Mouse (Mus musculus) frontal cortex, postnatal 10 days (tissue): ENCODE measurements around the gene Rtn1.

Source experiments
- DNase-seq, 2 experiments: peaks; one replicate each; pipeline ENCODE4 v3.0.0; 2022; ENCODE audit warnings: low spot score in 2 of 2, mixed read lengths in 1 of 2

Gene Rtn1

GRCm38 (mm10) chr12:72374823-72375225, 34.0 kb downstream of the Rtn1 start:
- no peak for DNase-seq

- peak in 1 of 2 experiments; percentile 39 for DNase-seq
These were observed 34.8 kb downstream of the Rtn1 start for GRCm38 (mm10) chr12:72373916-72374615.

GRCm38 (mm10) chr12:72370081-72370480, 38.8 kb downstream of the Rtn1 start:
- no peak for DNase-seq

GRCm38 (mm10) chr12:72366763-72367162, 42.1 kb downstream of the Rtn1 start:
- DNase-seq = no peak

GRCm38 (mm10) chr12:72366104-72366437, 42.8 kb downstream of the Rtn1 start:
- DNase-seq = no peak

- no peak for DNase-seq
These were observed 43.4 kb downstream of the Rtn1 start for GRCm38 (mm10) chr12:72365231-72366103.

- DNase-seq = no peak
These were observed 44.3 kb downstream of the Rtn1 start for GRCm38 (mm10) chr12:72364543-72364942.

- no peak for DNase-seq
These were observed 47.0 kb downstream of the Rtn1 start for GRCm38 (mm10) chr12:72361701-72362354.

GRCm38 (mm10) chr12:72360926-72361615, 47.8 kb downstream of the Rtn1 start:
- no peak for DNase-seq

- no peak for DNase-seq
These were observed 49.0 kb downstream of the Rtn1 start for GRCm38 (mm10) chr12:72359903-72360302.

GRCm38 (mm10) chr12:72357667-72358420, 51.0 kb downstream of the Rtn1 start:
- DNase-seq = no peak

- DNase-seq = no peak
These were observed 54.6 kb downstream of the Rtn1 start for GRCm38 (mm10) chr12:72354241-72354640.

- DNase-seq = no peak
These were observed 55.3 kb downstream of the Rtn1 start for GRCm38 (mm10) chr12:72353506-72353905.

GRCm38 (mm10) chr12:72348508-72348907, 60.3 kb downstream of the Rtn1 start:
- no peak for DNase-seq

GRCm38 (mm10) chr12:72347184-72347583, 61.7 kb downstream of the Rtn1 start:
- DNase-seq = no peak

- DNase-seq = no peak
These were observed 65.2 kb downstream of the Rtn1 start for GRCm38 (mm10) chr12:72343639-72344038.

- DNase-seq = no peak
These were observed 72.8 kb downstream of the Rtn1 start for GRCm38 (mm10) chr12:72336009-72336408.

- DNase-seq = no peak
These were observed 76.3 kb downstream of the Rtn1 start for GRCm38 (mm10) chr12:72332488-72333013.

- no peak for DNase-seq
These were observed 76.9 kb downstream of the Rtn1 start for GRCm38 (mm10) chr12:72331912-72332487.

GRCm38 (mm10) chr12:72326087-72326486, 82.8 kb downstream of the Rtn1 start:
- DNase-seq = no peak

- no peak for DNase-seq
These were observed 83.8 kb downstream of the Rtn1 start for GRCm38 (mm10) chr12:72325025-72325424.
